Mouse (Mus musculus) embryo, embryonic 11 days (tissue): ENCODE results near the gene Olfr1342.

Source experiments
- DNase-seq: peaks from one replicate; pipeline ENCODE4 v3.0.0-alpha.2; 2015

Gene Olfr1342

GRCm38 (mm10) chr4:118692412-118692973 is at the start of gene Olfr1342:
Gene Olfr1342, minus strand, starts transcription at chr4:118692756.
- peak; percentile 6 for DNase-seq

DNA sequence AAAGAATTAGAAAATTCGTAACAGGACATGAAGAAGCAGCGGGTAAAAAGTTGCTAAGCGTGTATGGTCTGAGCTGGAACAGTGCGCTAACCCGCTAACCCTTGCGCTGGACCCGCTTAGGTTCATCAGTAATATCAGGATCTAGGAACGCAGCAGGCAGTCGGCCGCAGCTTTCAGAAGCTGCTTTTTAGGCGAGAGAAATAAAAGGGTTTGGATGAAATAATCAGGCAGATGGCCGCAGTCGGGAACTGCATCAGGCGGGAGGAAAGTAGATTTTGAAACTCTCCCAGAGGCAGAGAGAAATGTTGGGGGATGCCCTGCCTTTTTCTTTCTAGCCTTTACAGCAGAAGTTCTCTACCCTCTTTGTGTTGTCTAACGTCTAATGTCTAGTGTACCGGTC is 49.3 kb upstream of the Olfr1342 start:
- peak; percentile 11 for DNase-seq

- DNase-seq, result peak; percentile 13
These were observed 48.6 kb upstream of the Olfr1342 start for GRCm38 (mm10) chr4:118740988-118741698.

- no peak for DNase-seq
These were observed 47.0 kb upstream of the Olfr1342 start for GRCm38 (mm10) chr4:118739574-118739973.

GRCm38 (mm10) chr4:118731875-118732274 is 39.3 kb upstream of the Olfr1342 start, which contains the start of gene Olfr1339:
Gene Olfr1339, plus strand, starts transcription at chr4:118732175.
- no peak for DNase-seq

DNA sequence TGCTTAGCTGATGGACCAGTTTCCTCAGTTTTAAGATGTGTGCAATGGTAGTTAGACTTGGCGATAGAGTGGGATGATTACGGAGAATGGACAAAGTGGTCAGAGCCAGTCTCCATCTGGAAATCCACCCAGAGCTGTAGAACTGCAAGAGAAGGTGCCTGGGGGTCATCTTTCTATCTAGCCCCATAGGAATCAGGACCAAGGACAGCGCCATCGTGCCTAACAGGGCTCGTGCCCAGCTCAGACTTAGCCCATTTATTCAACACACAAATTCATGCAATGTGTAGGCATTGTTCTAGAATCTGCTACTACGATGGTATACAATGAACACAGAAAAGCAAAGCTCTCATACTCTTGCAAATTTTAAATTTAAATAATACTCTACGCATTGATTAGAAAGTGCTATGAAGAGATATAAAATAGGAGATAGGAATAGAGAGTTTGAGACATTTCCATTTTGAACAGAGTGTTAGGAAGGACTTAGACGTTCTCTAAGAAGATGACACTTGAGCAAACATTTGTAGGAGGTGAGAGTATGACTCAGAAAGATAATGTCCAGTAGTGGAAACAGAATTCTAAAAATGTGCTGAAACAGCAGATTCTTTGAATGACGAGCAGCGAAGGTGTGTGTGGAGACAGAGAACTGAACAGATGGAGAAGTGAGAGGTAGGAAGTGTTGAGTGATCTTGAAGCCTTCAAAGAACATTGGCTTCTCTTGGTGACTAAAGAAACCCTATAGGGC is 29.4 kb upstream of the Olfr1342 start:
- peak; percentile 71 for DNase-seq

DNA sequence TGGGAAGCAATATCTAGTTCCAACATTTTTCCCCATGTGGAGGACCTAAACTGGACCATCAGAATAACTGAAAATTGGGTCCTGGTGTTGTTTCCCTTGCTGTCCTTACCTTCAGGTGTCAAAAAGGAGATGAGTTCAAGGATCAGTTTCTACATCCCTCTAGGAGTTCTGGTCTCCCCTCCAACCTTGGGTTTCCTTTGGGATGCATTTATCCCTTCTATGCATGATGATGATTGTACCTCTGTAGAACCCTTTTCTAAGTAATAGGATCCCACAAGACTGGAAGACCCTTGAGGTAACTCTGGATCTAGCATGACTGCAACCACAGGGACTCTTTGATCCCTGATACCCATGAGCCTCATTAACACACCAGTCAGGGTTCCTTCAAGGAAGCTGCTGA is 27.3 kb upstream of the Olfr1342 start, which contains the start of gene Olfr1340:
Gene Olfr1340, plus strand, starts transcription at position 301 of the 400 bp plus-strand sequence.
- no peak for DNase-seq

DNA sequence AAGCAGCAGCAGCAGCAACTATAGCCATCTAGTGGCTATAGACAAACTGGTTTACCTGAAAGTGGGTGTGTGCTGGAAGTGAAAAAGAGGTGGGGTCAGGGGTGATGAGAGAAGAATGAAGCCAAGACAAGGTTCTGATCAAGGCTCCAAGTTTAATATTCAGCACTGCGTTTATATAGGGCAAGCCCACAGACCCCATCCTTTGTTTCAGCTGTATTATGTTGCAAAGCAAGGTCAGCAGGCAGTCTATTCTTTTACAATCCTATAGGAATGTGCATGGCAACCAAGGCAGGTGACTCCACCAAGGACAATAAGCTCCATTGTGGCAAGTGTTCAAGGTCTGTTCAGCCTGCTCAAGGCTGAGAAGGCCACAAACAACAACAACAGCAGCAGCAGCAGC is 19.1 kb upstream of the Olfr1342 start:
- DNase-seq, result no peak

DNA sequence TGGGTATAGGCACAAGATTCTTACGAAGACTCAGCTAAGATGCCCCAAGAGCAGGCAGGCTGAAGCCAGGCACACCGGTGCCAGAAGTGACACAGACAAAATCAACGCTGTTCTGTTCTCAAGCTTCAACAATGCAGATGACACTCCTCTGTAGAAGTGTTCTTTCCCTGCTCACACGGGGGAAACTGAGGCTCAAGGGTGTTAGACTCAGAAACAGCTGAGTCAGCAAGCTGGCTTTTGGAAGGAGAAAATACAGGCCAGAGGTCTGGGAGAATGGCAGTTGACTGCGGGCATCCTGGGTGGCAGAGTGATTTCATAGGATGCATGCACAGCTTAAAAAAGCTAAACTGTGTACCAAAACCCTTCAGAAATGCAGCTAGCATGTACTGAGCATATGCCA is 15.5 kb upstream of the Olfr1342 start:
- no peak for DNase-seq

GRCm38 (mm10) chr4:118703223-118703622 is 10.7 kb upstream of the Olfr1342 start, which contains the start of gene Olfr1341:
Gene Olfr1341, plus strand, starts transcription at chr4:118703523.
- no peak for DNase-seq

DNA sequence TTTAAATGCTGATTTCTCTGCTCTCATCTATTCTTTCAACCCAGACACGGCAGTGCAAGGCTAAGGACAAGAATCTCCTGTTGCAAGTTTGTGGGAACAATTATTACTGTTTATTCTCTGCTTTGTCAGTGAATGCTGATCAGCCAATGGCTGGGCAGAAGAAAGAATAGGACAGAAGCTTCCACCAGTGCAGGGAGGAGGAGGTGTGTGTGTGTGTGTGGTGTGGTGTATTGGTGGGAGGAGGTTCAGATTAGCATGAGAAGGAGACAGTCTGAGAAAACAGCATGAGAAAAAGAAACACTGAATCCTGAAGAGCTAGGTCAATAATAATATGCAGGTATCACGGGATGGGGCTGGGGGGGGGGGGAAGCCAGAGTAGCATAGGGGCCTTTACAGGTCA is 1.3 kb upstream of the Olfr1342 start:
- DNase-seq, result no peak

GRCm38 (mm10) chr4:118687086-118687485 is 5.5 kb downstream of the Olfr1342 start:
- no peak for DNase-seq

GRCm38 (mm10) chr4:118658652-118659051 is 33.9 kb downstream of the Olfr1342 start, which contains the start of gene Olfr62:
Gene Olfr62, plus strand, starts transcription at chr4:118658952.
- DNase-seq, result no peak

GRCm38 (mm10) chr4:118645234-118645633 is 47.3 kb downstream of the Olfr1342 start:
- DNase-seq, result peak; percentile 66

GRCm38 (mm10) chr4:118642346-118643190 is 50.0 kb downstream of the Olfr1342 start:
- DNase-seq, result peak; percentile 20
